Mouse (Mus musculus) embryonic facial prominence, embryonic 10.5 days (tissue): Measurements from ENCODE around the gene Ascl3. TPM values are rescaled to one million over a fixed set of nuclear protein-coding genes. Genes with fewer than 3 reads are reported as not detected.

ENCODE experiments used
- DNase-seq: peaks from one replicate; pipeline ENCODE4 v3.0.0-alpha.2; 2017; ENCODE audit warnings: low spot score
- H3K27ac ChIP-seq: fragments of 300-500 bp; sonication (generic); replicated peaks from 2 replicates; pipeline ENCODE4 v1.5.1; 2016; ENCODE audit warnings: mild to moderate bottlenecking
- H3K27me3 ChIP-seq: fragments of 300-500 bp; sonication (generic); replicated peaks from 2 replicates; pipeline ENCODE4 v1.6.1; 2016; ENCODE audit warnings: low read depth, mild to moderate bottlenecking; ENCODE audit not compliant: poor library complexity, severe bottlenecking
- H3K36me3 ChIP-seq: fragments of 300-500 bp; sonication (generic); replicated peaks from 2 replicates; pipeline ENCODE4 v1.6.1; 2016; ENCODE audit warnings: mild to moderate bottlenecking, moderate library complexity
- H3K4me1 ChIP-seq: fragments of 300-500 bp; sonication (generic); 2 replicates; pipeline ENCODE4 v1.6.1; 2016
- H3K4me3 ChIP-seq: fragments of 300-500 bp; sonication (generic); 2 replicates; pipeline ENCODE4 v1.5.1; 2016; ENCODE audit warnings: mild to moderate bottlenecking, moderate library complexity
- H3K9me3 ChIP-seq: fragments of 300-500 bp; sonication (generic); 2 replicates; pipeline ENCODE4 v1.6.1; 2016; ENCODE audit warnings: mild to moderate bottlenecking
- WGBS: fragments of 180-500 bp; shearing (Covaris S2); methylation state at CpG from one replicate; pipeline ENCODE4 v1.1.7; 2016; 5-methylcytosine and 5-hydroxymethylcytosine counted together
- polyA plus RNA-seq: library from polyadenylated mRNA; unstranded; fragments of >200 nt; fragmentation: Nextera tagmentation; extraction: Ambion mirVana; gene quantifications from 2 replicates; pipeline ENCODE4 v1.2.1, GENCODE M21; 2016

Gene Ascl3
- polyA plus RNA-seq, 1 experiment from 2014 or later, result not detected

- Histone ChIP-seq H3K4me3 (peak overlapping the region; percentile 69), H3K9me3 (no peaks in the 10 kb centered on the region), H3K27me3 (peaks cover 11% of the 10 kb centered on the region), H3K27ac (peak overlapping the region; percentile 94), H3K36me3 (peaks cover 16% of the 10 kb centered on the region), H3K4me1 (peaks cover 13% of the 10 kb centered on the region)
- 2% methylated on average over 17 of the region's 17 CpGs for WGBS
- no peak for DNase-seq
Measured at GRCm38 (mm10) chr7:109704016-109704377, 27.5 kb downstream of the Ascl3 start.

GRCm38 (mm10) chr7:109703190-109704015, 28.1 kb downstream of the Ascl3 start, which contains the start of the genes St5 and Akip1:
St5 (minus strand) TSS chr7:109703605.
Akip1 (plus strand) TSS chr7:109703690.
- under 1% methylated on average over 61 of the region's 61 CpGs for WGBS
- H3K9me3 ChIP-seq, result no peaks in the 10 kb centered on the region

GRCm38 (mm10) chr7:109702721-109703120, 28.8 kb downstream of the Ascl3 start:
- Histone ChIP-seq H3K4me3 (peak overlapping the region; percentile 69), H3K27me3 (peaks cover 11% of the 10 kb centered on the region), H3K36me3 (peaks cover 5% of the 10 kb centered on the region), H3K4me1 (peaks cover 13% of the 10 kb centered on the region), H3K9me3 (no peaks in the 10 kb centered on the region), H3K27ac (no peak overlapping the region)
- DNase-seq, result no peak
- 42% methylated on average over 4 of the region's 4 CpGs for WGBS

More at GRCm38 (mm10) chr7:109703190-109704015, 28.1 kb downstream of the Ascl3 start, which contains the start of the genes St5 and Akip1:
- Histone ChIP-seq H3K4me3 (peak within 1 kb of the TSS; percentile 69), H3K27ac (peak within 1 kb of the TSS; percentile 94), H3K27me3 (peaks cover 11% of the 10 kb centered on the region), H3K36me3 (peaks cover 12% of the 10 kb centered on the region), H3K4me1 (peaks cover 13% of the 10 kb centered on the region)
- DNase-seq, result peak; percentile 99

DNA sequence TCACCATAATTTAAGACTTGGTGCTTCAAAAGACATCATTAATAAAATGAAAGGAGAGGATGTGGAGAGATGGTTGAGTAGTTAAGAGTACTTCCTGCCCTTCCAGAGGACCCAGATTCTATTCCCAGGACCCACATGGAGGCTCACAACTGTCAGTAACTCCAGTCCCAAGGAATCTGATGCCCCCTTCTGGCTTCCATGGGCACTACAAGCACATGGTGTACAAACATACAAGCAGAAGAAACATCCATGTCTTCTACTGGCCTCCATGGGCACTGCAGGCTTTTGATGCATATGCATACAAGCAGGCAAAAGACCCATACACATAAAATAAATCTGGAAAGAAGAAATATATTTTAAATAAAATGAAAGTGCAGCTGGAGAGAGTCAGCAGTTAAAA, 31.3 kb downstream of the Ascl3 start:
- H3K4me1 ChIP-seq, result peaks cover 13% of the 10 kb centered on the region
- H3K27me3 ChIP-seq, result peaks cover 11% of the 10 kb centered on the region
- H3K9me3 ChIP-seq, result no peaks in the 10 kb centered on the region
- DNase-seq, result no peak
- no peak overlapping the region for H3K4me3 ChIP-seq
- no peak overlapping the region for H3K27ac ChIP-seq
- H3K36me3 ChIP-seq, result no peaks in the 10 kb centered on the region

DNA sequence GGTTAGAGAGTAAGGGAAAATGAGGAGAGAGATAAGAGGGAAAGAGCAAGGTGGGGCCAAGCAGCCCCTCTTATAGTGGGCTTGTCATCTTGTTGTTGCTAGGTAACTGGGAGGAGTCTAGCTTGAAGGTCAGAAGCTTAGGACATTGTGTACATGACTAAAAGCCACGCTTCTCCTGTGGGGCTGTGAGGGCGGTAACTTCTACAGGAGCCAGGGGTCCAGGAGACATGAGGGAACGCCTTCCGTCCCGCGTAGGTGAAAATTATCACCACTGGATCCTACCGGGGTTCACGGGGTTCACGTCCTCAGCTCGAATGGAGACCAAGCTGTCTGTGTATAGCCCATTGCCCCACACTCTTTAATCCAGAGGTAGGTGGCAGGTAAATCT, 36.2 kb downstream of the Ascl3 start:
- Histone ChIP-seq H3K4me1 (no peaks in the 10 kb centered on the region), H3K9me3 (no peaks in the 10 kb centered on the region), H3K27me3 (no peaks in the 10 kb centered on the region), H3K4me3 (no peak overlapping the region), H3K27ac (no peak overlapping the region), H3K36me3 (no peaks in the 10 kb centered on the region)
- 91% methylated on average over 10 of the region's 10 CpGs for WGBS
- DNase-seq, result no peak

GRCm38 (mm10) chr7:109694576-109695338, 36.8 kb downstream of the Ascl3 start:
- Histone ChIP-seq H3K4me1 (no peaks in the 10 kb centered on the region), H3K27me3 (no peaks in the 10 kb centered on the region), H3K27ac (no peak overlapping the region), H3K36me3 (no peaks in the 10 kb centered on the region), H3K4me3 (no peak overlapping the region), H3K9me3 (no peaks in the 10 kb centered on the region)
- 83% methylated on average over 13 of the region's 13 CpGs for WGBS
- DNase-seq, result no peak

DNA sequence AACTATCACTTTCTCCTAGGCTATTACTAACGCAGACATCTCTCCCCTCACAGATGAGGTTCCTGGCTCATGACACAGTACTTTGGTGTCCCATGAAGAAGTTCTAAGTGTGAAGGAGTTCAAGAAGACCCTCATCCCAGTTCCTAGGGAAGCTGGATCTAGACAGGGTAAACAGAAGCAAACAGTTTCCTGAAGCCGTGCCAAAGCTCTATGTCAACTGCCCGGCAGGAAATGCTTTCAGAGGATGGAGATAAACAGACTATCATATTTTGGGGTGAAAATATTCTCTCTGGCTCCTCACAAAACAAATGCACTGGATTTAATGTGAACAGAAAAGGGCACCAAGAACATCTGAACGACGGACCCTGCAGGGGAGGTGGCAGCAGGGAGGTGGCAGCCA, 40.6 kb downstream of the Ascl3 start:
- H3K27me3 ChIP-seq, result no peaks in the 10 kb centered on the region
- H3K36me3 ChIP-seq, result no peaks in the 10 kb centered on the region
- DNase-seq, result no peak
- H3K4me3 ChIP-seq, result no peak overlapping the region
- no peak overlapping the region for H3K27ac ChIP-seq
- peaks cover 24% of the 10 kb centered on the region for H3K4me1 ChIP-seq
- H3K9me3 ChIP-seq, result no peaks in the 10 kb centered on the region
- WGBS, result 88% methylated on average over 5 of the region's 5 CpGs

DNA sequence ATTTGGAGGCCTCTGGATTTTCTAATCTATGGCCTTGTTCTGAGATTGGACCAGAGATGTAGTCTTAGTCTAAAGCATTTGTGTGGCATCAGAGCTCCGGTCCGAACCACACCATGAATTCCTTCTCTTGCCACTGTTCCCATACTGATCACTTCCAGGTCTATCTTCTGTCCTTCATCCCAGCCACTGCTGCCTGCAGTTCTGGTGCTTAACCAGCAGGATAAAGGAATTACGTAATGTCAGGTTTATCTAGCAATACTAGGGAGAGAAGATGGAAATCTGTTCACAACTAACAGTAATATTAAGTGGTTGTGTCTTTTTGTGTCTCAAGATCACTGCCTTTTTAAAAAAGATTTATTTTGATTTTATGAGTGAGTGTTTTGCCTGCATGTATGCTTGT, 41.4 kb downstream of the Ascl3 start:
- DNase-seq, result no peak
- 82% methylated on average over 3 of the region's 3 CpGs for WGBS

GRCm38 (mm10) chr7:109686585-109687128, 44.9 kb downstream of the Ascl3 start:
- 39% methylated on average over 9 of the region's 9 CpGs for WGBS
- DNase-seq, result no peak
- no peaks in the 10 kb centered on the region for H3K36me3 ChIP-seq
- H3K9me3 ChIP-seq, result no peaks in the 10 kb centered on the region
- H3K27ac ChIP-seq, result no peak overlapping the region
- H3K4me3 ChIP-seq, result no peak overlapping the region
- peaks cover 27% of the 10 kb centered on the region for H3K4me1 ChIP-seq
- H3K27me3 ChIP-seq, result no peaks in the 10 kb centered on the region

More for the DNA sequence above, 41.4 kb downstream of the Ascl3 start:
- H3K4me3 ChIP-seq, result no peak overlapping the region
- H3K27me3 ChIP-seq, result no peaks in the 10 kb centered on the region
- H3K9me3 ChIP-seq, result no peaks in the 10 kb centered on the region
- no peaks in the 10 kb centered on the region for H3K36me3 ChIP-seq
- H3K27ac ChIP-seq, result no peak overlapping the region
- H3K4me1 ChIP-seq, result peaks cover 27% of the 10 kb centered on the region

- no peaks in the 10 kb centered on the region for H3K9me3 ChIP-seq
- H3K36me3 ChIP-seq, result no peaks in the 10 kb centered on the region
- no peaks in the 10 kb centered on the region for H3K27me3 ChIP-seq
- no peak for DNase-seq
- no peak overlapping the region for H3K27ac ChIP-seq
- WGBS, result 95% methylated on average over 1 of the region's 1 CpGs
- H3K4me1 ChIP-seq, result peaks cover 2% of the 10 kb centered on the region; the same call in 1 of the 2 replicates
- no peak overlapping the region for H3K4me3 ChIP-seq
Measured at GRCm38 (mm10) chr7:109680879-109681278, 50.6 kb downstream of the Ascl3 start.

GRCm38 (mm10) chr7:109680284-109680683, 51.2 kb downstream of the Ascl3 start:
- no peaks in the 10 kb centered on the region for H3K9me3 ChIP-seq
- no peak for DNase-seq
- WGBS, result 91% methylated on average over 2 of the region's 2 CpGs
- H3K27me3 ChIP-seq, result no peaks in the 10 kb centered on the region
- H3K4me1 ChIP-seq, result no peaks in the 10 kb centered on the region
- H3K36me3 ChIP-seq, result no peaks in the 10 kb centered on the region
- no peak overlapping the region for H3K27ac ChIP-seq
- no peak overlapping the region for H3K4me3 ChIP-seq
